Mouse (Mus musculus) lung, embryonic 14.5 days (tissue): ENCODE measurements around the gene Chst11. TPM values are rescaled to one million over a fixed set of nuclear protein-coding genes. Genes with fewer than 3 reads are reported as not detected.

Source experiments
- ATAC-seq: fragments of 200-750 bp; cut with Nextera tagmentation; 2 replicates; pipeline ENCODE4 v1.8.0; 2017; ENCODE audit warnings: mild to moderate bottlenecking, moderate TSS enrichment, moderate library complexity; ENCODE audit not compliant: insufficient read depth
- DNase-seq: peaks from one replicate; pipeline ENCODE4 v3.0.0-alpha.2; 2015
- H3K27ac ChIP-seq: fragments of 300-500 bp; sonication (generic); 2 replicates; pipeline ENCODE4 v1.5.1; 2014; ENCODE audit warnings: low read depth, mild to moderate bottlenecking, moderate library complexity
- H3K27me3 ChIP-seq: fragments of 300-500 bp; sonication (generic); 2 replicates; pipeline ENCODE4 v1.6.1; 2014; ENCODE audit warnings: low read length, control low read depth; ENCODE audit not compliant: insufficient read depth
- H3K36me3 ChIP-seq: fragments of 300-500 bp; sonication (generic); 2 replicates; pipeline ENCODE4 v1.6.1; 2014; ENCODE audit warnings: control low read depth; ENCODE audit not compliant: insufficient read depth
- H3K4me1 ChIP-seq: fragments of 300-500 bp; sonication (generic); 2 replicates; pipeline ENCODE4 v1.6.1; 2014; ENCODE audit warnings: antibody characterized with exemption, control low read depth; ENCODE audit not compliant: insufficient read depth
- H3K4me2 ChIP-seq: fragments of 300-500 bp; sonication (generic); 2 replicates; pipeline ENCODE4 v1.6.1; 2014; ENCODE audit warnings: mild to moderate bottlenecking
- H3K4me3 ChIP-seq: fragments of 300-500 bp; sonication (generic); 2 replicates; pipeline ENCODE4 v1.5.1; 2014; ENCODE audit warnings: low read depth, low read length
- H3K9ac ChIP-seq: fragments of 300-500 bp; sonication (generic); 2 replicates; pipeline ENCODE4 v1.6.1; 2014
- H3K9me3 ChIP-seq: fragments of 300-500 bp; sonication (generic); 2 replicates; pipeline ENCODE4 v1.6.1; 2016; ENCODE audit warnings: low read depth, low read length, control low read depth
- CTCF ChIP-seq: IDR thresholded peaks from 2 replicates; pipeline ENCODE4 v1.5.1; 2016; ENCODE audit warnings: antibody characterized with exemption, low read depth
- WGBS: fragments of 180-500 bp; shearing (Covaris S2); extraction: QIAGEN DNeasy Blood & Tissue Kit; methylation state at CpG from one replicate; pipeline ENCODE4 v1.1.7; 2014; 5-methylcytosine and 5-hydroxymethylcytosine counted together
- polyA plus RNA-seq: library from polyadenylated mRNA; unstranded; fragments of >200 nt; fragmentation: Nextera tagmentation; extraction: Ambion mirVana; gene quantifications from 2 replicates; pipeline ENCODE4 v1.2.1, GENCODE M21; 2014

The Chst11 gene
- polyA plus RNA-seq, 1 experiment from 2014 or later: 2.6 TPM

DNA sequence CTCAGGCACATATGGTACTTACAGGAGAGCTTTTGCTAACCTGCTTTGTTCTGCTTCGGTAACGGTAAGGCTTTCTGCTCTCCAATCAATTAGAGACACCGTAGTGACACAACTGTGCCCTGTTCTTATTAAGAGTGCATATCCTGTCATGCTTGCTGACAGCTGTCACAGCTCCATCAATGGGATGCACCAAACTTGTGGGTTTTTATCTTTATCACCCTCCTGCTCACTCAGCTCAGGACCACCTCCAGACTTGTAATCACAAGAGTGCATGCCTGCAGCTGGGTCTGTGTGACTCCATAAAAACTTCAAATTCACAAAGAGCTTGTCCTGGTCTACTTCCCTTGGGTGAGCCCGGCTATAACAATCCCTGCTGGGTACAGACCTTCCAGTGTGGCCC lies 23.3 kb upstream of the Chst11 start:
- H3K9me3 ChIP-seq: no peaks in the 10 kb centered on the region
- H3K27ac ChIP-seq: no peak overlapping the region
- 92% methylated on average over 4 of the region's 4 CpGs for WGBS
- no peaks in the 10 kb centered on the region for H3K36me3 ChIP-seq
- no peak for ATAC-seq
- H3K4me1 ChIP-seq: no peaks in the 10 kb centered on the region
- no peak overlapping the region for H3K4me2 ChIP-seq
- no peak overlapping the region for H3K4me3 ChIP-seq
- H3K9ac ChIP-seq: no peak overlapping the region
- H3K27me3 ChIP-seq: no peaks in the 10 kb centered on the region
- DNase-seq: no peak
- TF ChIP-seq CTCF: no peak

DNA sequence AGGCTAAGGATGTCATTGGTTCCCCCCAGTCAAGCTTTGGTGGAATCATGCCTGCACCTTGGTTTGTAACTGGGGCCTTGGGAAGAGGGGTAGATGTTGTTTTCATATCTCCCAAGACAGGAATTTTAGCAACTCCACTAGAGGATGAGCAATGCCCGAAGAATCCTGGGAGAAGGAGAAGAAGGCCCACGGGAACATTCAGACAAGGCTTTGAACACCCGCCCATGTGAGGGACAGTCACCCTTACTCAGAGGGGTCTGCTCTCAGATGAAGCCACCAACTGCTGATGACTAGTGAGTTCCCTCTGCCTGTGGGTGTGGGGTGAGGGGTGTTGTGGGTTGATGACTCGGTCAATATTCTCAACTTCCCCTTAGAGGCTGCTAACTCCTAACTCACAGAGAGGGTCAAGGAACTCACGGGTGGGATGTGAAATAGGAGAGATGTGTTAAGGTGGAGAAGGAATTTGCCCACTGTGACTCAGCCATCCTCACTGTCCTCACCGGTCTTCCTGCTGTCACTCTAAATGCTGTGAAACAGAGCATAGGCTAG lies 22.8 kb upstream of the Chst11 start:
- no peak for DNase-seq
- Histone ChIP-seq H3K9me3 (no peaks in the 10 kb centered on the region), H3K4me2 (no peak overlapping the region), H3K27ac (no peak overlapping the region), H3K36me3 (no peaks in the 10 kb centered on the region), H3K4me1 (no peaks in the 10 kb centered on the region), H3K4me3 (no peak overlapping the region), H3K9ac (no peak overlapping the region), H3K27me3 (no peaks in the 10 kb centered on the region)
- no peak for TF ChIP-seq CTCF
- no peak for ATAC-seq
- WGBS: 80% methylated on average over 6 of the region's 6 CpGs

DNA sequence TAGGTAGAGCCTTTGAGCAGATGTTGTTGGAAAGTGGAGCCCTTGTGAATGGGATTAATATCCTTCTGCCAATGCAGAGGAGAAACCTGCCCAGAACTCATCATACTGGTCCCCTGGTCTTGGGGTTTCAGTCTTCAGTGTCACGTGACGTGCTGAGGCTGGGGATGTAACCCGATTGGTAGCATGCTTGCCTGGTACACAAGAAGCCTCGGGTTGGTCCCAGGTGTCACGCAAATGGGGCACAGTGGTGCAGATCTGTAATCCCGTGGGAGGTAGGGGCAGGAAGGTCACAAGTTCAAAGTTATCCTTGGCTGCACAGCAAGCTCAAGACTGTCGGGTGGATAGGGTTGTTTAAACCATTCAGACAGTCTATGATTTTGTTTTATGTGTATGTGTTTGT lies 20.8 kb upstream of the Chst11 start:
- Histone ChIP-seq H3K27ac (no peak overlapping the region), H3K27me3 (no peaks in the 10 kb centered on the region), H3K4me3 (no peak overlapping the region), H3K4me1 (no peaks in the 10 kb centered on the region), H3K4me2 (no peak overlapping the region), H3K36me3 (no peaks in the 10 kb centered on the region), H3K9me3 (no peaks in the 10 kb centered on the region), H3K9ac (no peak overlapping the region)
- DNase-seq: no peak
- 70% methylated on average over 7 of the region's 7 CpGs for WGBS
- no peak for TF ChIP-seq CTCF
- no peak for ATAC-seq

DNA sequence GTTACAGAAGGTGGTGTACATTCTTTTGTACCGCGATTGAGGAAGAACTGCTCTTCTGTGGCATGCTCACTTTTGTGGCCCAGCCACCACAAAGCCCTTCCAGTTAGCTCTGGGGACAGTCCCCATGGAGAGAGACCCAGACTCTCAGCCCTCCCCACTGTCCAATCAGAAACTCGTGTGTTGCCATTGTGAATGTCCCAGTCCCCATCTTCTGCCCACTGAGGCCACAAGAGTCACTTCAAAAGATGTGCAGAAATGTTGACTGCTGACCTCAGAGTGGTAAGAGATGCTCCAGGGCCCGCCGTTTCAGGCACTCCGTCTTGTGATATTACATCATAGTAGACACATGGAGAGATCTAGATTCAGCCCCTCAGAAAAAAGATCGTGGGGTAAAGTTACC lies 18.6 kb upstream of the Chst11 start:
- H3K27me3 ChIP-seq: no peaks in the 10 kb centered on the region
- H3K4me3 ChIP-seq: no peak overlapping the region
- no peak for TF ChIP-seq CTCF
- no peaks in the 10 kb centered on the region for H3K4me1 ChIP-seq
- WGBS: 75% methylated on average over 7 of the region's 7 CpGs
- H3K9me3 ChIP-seq: no peaks in the 10 kb centered on the region
- DNase-seq (no peak), ATAC-seq (no peak)
- no peaks in the 10 kb centered on the region for H3K36me3 ChIP-seq
- no peak overlapping the region for H3K4me2 ChIP-seq
- H3K27ac ChIP-seq: no peak overlapping the region
- H3K9ac ChIP-seq: no peak overlapping the region

DNA sequence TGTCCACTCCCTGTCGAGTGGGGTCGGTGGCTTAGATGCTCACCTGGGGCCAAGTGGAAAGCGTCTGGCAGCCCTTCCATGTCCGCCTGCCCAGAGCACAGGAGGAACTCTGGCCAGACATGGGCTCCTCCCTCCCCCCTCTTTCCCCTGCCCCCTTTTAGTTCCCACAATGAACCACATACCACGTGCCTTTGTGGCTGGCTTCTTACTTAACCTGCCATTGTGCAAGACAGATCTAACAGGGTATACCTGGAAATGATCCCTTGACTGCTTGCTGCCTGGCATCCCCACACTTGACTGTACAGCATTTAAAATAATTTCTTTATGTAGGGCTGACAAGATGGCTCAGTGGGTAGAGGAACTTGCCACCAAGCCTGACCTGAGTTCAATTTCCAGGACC lies 15.7 kb upstream of the Chst11 start:
- H3K27ac ChIP-seq: no peak overlapping the region
- TF ChIP-seq CTCF: no peak
- no peaks in the 10 kb centered on the region for H3K4me1 ChIP-seq
- H3K27me3 ChIP-seq: no peaks in the 10 kb centered on the region
- 55% methylated on average over 5 of the region's 5 CpGs for WGBS
- H3K4me3 ChIP-seq: no peak overlapping the region
- no peak for ATAC-seq
- H3K9ac ChIP-seq: no peak overlapping the region
- DNase-seq: no peak
- no peaks in the 10 kb centered on the region for H3K9me3 ChIP-seq
- no peak overlapping the region for H3K4me2 ChIP-seq
- H3K36me3 ChIP-seq: no peaks in the 10 kb centered on the region

DNA sequence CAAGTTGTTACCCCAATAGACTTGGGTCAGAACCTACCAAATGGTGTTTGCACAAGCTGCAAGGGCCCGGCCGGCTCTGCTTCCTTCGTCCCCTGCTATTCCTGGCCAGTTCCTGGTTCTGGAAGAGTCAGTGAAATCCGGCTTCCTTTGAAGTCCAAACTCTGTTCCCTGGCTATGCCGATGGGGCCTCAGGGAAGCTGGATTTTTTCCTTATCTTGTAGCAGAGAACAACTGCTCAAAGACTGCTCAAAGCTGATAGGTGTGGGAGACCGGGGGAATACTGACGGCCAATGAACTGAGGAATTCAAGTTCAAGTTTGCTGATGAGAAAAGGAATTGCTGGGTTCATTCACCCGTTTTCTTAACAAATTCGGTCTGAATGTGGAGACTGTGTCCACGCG lies 13.7 kb upstream of the Chst11 start:
- Histone ChIP-seq H3K4me3 (no peak overlapping the region), H3K9me3 (no peaks in the 10 kb centered on the region), H3K27ac (no peak overlapping the region), H3K36me3 (no peaks in the 10 kb centered on the region), H3K4me1 (no peaks in the 10 kb centered on the region), H3K27me3 (no peaks in the 10 kb centered on the region), H3K9ac (no peak overlapping the region), H3K4me2 (no peak overlapping the region)
- WGBS: 38% methylated on average over 11 of the region's 11 CpGs
- DNase-seq (peak; percentile 22), ATAC-seq (no peak)
- TF ChIP-seq CTCF: no peak

DNA sequence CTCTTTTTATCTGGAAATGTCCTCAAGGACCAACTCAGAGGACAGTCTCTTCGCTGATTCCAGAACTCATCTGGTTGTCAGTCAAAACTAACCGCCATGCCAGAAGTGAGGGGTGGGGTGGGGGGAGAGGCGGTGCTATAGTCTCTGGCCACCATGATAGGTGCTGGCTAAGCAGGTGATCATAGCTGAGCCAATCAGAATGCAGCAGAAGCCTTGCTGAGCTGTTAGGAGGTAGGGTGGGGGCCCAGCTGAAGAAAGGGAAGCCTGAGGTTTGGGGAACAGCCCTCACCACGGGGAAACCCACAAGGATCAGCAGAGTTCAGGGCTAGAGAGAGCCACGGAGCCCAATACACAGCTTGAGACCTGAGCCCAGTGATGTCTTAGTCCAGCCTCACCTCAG lies 11.1 kb upstream of the Chst11 start:
- ATAC-seq (no peak), DNase-seq (no peak)
- 70% methylated on average over 5 of the region's 5 CpGs for WGBS
- Histone ChIP-seq H3K36me3 (no peaks in the 10 kb centered on the region), H3K4me3 (no peak overlapping the region), H3K4me1 (no peaks in the 10 kb centered on the region), H3K9me3 (no peaks in the 10 kb centered on the region), H3K4me2 (no peak overlapping the region), H3K27me3 (no peaks in the 10 kb centered on the region), H3K27ac (no peak overlapping the region), H3K9ac (no peak overlapping the region)
- no peak for TF ChIP-seq CTCF
